Mouse (Mus musculus) CD4-positive helper T cell, adult 2 months (primary cell): ENCODE results near the gene Mtcl1.

ENCODE experiments used
- DNase-seq: peaks from one replicate; pipeline ENCODE4 v3.0.0-alpha.2; 2012; ENCODE audit warnings: low read depth, missing footprints, low spot score

The Mtcl1 gene

GRCm38 (mm10) chr17:66326552-66327045 lies 123.0 kb downstream of the Mtcl1 start:
- no peak for DNase-seq

GRCm38 (mm10) chr17:66326204-66326545 lies 123.4 kb downstream of the Mtcl1 start:
- DNase-seq, result no peak

- DNase-seq, result no peak
Observed at GRCm38 (mm10) chr17:66325440-66326203, 123.9 kb downstream of the Mtcl1 start.

- no peak for DNase-seq
Observed at GRCm38 (mm10) chr17:66324836-66325235, 124.7 kb downstream of the Mtcl1 start.

- DNase-seq, result no peak
Observed at GRCm38 (mm10) chr17:66322646-66323255, 126.8 kb downstream of the Mtcl1 start.

- no peak for DNase-seq
Observed at GRCm38 (mm10) chr17:66321933-66322332, 127.6 kb downstream of the Mtcl1 start.

GRCm38 (mm10) chr17:66320716-66321372 lies 128.7 kb downstream of the Mtcl1 start:
- no peak for DNase-seq

- no peak for DNase-seq
Observed at GRCm38 (mm10) chr17:66318031-66318430, 131.5 kb downstream of the Mtcl1 start.

GRCm38 (mm10) chr17:66317576-66317975 lies 132.0 kb downstream of the Mtcl1 start:
- DNase-seq, result no peak

- no peak for DNase-seq
Observed at GRCm38 (mm10) chr17:66317156-66317555, 132.4 kb downstream of the Mtcl1 start.

- DNase-seq, result no peak
Observed at GRCm38 (mm10) chr17:66315451-66315850, 134.1 kb downstream of the Mtcl1 start.

- DNase-seq, result no peak
Observed at GRCm38 (mm10) chr17:66314566-66315285, 134.8 kb downstream of the Mtcl1 start.

GRCm38 (mm10) chr17:66301906-66302305 lies 147.6 kb downstream of the Mtcl1 start:
- no peak for DNase-seq

- no peak for DNase-seq
Observed at GRCm38 (mm10) chr17:66301267-66301666, 148.3 kb downstream of the Mtcl1 start.

GRCm38 (mm10) chr17:66297721-66298120 lies 151.8 kb downstream of the Mtcl1 start:
- no peak for DNase-seq

- no peak for DNase-seq
Observed at GRCm38 (mm10) chr17:66293581-66293980, 156.0 kb downstream of the Mtcl1 start.

GRCm38 (mm10) chr17:66289894-66290293 lies 159.7 kb downstream of the Mtcl1 start:
- DNase-seq, result no peak
